Mouse (Mus musculus) common myeloid progenitor, adult 5-6 weeks (primary cell): ENCODE data around the gene Tcte1. TPM values are rescaled to one million over a fixed set of nuclear protein-coding genes. Genes with fewer than 3 reads are reported as not detected.

ENCODE experiments used
- ATAC-seq: replicated peaks from 2 replicates; pipeline ENCODE4 v1.8.0; 2016; ENCODE audit warnings: low read depth, mild to moderate bottlenecking, moderate TSS enrichment, inconsistent platforms; ENCODE audit not compliant: poor library complexity, severe bottlenecking
- total RNA-seq: library from RNA; stranded (forward); fragments of 200-1000, 187-1606 nt; gene quantifications from 2 replicates; pipeline ENCODE4 v1.2.3, GENCODE M21; 2017

Tcte1 gene
- total RNA-seq, 1 experiment from 2014 or later: not detected

DNA sequence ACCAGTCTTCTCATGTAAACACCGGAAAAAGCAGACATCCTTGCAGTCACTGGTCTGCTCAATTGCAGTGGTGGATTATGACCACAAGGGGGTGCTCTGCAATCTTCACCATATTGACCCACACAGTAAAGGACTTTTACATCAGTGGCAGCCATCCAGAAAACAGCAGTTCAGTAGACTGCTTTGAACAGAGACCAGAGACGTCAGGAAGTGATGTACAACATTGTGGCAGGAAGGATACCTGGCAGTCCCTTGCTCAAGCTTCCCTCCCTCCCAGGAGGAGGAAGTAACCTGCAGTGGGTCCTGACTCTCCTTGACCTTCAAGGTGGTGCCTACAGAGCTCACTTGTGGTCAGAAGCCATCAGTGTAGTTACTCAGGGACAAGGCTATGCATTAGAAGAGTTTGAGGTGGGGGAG lies 58.3 kb downstream of the Tcte1 start:
- peak; percentile 63 for ATAC-seq

DNA sequence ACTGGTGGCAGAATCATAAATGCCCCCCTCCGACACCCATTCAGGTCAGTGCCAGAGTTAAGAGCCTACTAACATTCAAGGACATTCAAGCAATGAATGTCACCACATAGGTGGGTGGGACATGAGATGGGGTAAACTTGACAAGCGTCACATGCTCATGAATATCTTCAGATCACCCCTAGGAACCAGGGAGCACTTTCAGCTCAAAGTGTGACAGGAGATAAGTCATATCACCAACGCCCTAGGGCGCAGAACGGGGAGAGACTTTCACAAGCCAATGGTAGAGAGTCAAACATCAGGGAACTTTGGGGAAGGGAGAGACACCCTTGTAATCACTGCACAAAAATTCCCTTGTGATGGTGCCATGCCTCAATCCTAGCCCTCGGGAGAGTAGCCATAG lies 59.0 kb downstream of the Tcte1 start:
- ATAC-seq: no peak

DNA sequence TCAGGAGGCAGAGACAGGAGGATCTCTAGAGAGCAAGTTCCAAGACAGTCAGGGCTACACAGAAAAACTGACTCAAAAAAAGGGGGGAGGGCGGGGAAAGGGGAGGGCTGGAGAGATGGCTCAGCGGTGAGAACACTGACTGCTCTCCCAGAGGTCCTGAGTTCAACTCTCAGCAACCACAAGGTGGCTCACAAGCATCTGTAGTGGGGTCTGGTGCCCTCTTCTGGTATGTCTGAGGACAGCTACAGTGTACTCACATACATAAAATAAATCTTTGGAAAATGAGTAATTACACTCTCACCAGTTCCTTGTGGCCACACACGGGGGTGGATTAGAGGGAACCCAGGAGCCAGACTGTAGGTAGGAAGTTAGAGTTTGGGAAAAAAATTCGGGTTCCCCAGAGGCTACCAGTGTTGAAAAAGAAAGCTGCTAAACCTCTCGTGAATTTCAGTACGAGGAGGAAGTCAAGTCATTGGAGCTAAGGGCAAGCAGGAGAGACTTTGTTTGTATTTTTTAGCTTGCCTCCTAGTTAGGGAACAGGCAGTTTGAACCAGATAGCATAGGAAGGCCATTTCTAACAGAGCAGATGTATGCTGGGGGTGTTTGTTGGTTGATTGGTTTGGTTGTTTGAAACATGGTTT lies 59.6 kb downstream of the Tcte1 start:
- no peak for ATAC-seq

DNA sequence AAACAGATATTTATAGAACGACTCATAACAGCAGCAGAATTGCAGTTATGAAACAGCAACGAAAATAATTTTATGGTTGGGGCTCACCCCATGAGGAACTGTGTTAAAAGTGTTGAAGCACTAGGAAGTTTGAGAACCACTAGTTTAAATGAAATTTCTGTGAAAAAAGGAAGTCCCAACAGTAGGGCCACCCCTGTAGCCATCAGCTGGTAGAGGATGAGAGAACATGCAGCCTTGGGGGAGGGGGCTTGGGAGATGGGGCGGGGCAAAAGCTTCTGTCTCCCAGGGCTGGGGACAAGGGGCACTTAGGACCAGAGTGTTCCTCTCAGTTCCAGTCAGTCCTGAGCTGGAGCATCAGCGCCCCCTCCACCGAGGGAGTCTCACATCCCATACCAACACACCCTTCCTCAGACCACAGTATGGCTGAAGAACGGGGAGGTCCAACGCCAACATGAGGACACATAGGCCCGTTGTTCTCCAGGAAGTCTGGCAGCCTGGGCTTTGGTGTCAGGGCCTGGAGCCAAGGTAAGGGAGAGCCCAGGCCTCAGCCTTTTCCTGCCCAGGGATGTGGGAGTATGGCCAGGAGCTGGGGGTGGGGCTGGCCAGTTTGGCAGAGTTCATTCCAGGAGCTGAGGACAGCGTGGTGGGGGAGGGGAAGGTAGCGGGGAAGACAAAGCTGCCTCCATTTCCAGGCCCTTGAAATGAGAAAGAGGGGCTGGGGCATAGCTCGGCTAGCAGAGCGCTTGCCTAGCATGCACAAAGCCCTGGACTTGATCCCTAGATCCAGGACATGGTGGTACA lies 61.1 kb downstream of the Tcte1 start:
- ATAC-seq: peak; percentile 12

DNA sequence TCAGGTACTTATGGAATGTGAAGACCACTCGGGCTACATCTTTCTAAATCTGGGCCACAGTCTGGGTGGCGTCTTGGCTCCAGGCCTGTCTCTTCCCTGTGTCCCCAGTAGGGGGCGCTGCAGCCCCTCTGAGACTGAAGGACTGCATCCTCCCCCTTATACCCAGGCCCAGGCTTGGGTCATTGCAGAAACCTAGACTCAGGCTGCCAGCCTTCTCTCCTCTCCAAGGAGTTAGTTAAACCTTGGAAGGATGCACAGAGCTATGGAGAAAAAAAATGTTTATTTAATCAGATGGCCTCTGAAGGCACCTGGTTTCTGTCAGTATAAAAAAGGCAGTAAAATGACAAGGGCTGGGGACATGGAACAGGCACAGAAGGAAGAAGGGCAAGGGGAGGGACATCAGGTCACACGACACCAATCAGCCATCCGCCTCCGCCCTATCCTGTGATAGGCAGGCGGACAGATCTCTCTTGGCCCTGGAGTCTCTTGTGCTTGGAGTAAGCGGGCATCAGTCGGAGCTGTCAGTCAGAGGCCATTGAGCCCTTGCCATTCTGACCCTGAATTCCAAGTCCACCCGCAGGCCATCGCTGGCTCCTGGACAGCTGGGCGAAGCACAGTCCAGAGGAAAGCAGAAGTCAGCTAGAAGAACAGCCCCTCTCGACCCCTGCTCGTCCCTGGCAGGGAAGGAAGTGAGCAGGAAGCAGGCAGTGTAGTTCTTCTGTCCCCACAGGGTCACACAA lies 61.9 kb downstream of the Tcte1 start:
- ATAC-seq: peak; percentile 47

DNA sequence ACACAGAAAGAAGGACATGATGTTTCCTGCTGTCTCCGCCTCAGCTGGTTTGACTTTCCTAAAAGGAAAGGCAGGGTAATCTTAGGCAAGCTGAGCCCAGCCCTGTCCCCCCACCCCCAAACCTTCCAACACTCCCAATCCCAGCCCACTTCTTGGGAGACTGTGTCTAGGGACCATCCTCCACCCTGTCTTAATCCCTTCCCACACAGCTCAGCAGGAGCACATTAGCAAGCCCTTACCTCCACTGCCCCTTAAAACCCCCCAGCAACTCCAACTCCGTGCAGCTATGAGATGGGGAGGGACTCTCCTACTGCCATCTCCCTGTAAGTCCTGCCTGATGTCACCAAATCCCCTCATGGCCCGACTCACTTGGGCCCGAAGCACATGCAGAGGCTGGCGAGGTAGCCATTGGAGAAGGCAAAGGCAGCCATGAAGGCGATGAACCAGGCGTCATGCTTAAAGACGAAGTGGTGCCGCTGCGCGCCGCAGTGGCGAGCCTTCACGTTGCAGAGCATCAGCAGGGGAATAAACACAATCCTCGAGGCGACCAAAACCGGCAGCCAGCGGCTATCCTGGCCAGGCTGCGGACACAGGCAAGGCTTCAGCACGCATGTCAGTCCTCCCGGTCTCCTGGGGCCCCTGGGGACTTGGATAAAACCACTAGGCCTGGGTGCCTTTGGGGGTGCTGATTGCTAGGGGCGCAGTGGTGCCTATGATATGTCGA lies 62.7 kb downstream of the Tcte1 start:
- ATAC-seq: no peak

DNA sequence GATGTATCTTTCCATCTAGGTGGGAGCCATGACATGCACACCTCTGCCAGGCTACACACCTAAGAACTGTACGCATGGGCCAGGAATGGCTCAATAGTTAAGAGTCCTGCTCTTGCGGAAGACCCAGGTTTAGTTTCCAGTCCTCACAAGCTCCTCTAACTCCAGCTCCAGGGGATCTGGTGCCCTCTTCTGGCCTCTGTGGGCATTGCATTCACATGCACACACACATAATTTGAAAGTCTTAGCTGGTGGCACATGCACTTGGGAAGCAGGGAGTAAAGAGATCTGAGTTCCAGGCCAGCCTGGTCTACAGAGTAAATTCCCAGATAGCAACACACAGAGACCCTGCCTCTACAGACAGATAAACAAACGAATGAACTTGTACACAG lies 63.2 kb downstream of the Tcte1 start:
- ATAC-seq: no peak

DNA sequence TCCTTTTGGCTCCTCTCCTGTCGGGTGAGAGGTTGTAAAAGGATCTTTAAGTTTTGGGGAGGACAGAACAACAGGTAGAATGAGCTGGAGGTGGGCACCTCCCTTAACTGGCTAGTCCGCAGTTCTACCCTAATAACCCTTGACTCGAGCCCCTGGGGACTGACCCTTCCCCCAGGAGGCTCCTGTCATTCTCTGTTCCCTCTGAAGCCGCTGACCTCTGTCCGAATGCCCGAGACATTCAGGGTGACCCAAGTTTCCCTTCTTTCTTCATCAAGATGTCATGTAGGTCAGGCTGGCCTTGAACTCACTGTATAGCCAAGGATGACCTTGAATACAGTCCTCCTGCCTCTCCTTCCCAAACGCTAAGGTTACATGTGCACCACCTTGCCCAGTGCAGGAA lies 65.1 kb downstream of the Tcte1 start:
- no peak for ATAC-seq

DNA sequence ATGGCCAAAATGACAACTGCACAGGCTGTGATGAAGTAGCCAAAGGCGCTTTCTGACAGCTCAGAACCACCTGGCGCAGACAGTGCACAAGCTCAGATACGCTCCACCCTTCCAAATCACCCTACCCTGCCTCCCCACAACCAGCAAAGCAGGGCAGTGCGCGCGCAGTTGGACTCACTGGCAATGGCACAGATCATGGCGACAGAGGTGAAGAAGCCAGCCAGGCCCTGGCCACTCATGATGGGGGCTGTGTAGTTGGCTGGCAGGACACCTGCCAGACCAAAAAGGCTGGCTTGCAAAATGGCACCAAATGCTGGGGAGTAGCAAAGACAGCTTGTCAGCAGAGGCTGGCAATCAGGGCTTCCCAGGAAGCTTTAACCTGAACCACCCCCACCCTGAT lies 66.0 kb downstream of the Tcte1 start:
- no peak for ATAC-seq

DNA sequence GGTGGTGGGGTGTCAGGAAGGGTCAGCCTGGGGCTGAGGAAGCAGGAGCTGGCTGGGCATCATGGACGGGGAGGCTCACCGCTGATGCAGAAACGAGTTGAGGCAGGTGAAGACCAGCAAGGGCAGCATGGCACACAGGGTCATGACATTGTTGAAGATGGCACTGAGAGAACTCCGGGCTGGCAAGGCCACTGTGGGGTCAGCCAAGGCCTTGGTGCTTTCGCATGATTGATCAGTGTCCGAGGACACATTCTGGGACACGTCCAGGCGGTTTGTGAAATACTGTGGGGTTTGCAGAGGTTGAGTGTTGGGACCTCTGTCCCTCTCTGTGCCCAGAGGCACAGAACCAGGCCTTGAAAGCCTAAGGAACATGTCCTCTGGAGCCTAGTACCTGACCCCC lies 66.6 kb downstream of the Tcte1 start:
- no peak for ATAC-seq

DNA sequence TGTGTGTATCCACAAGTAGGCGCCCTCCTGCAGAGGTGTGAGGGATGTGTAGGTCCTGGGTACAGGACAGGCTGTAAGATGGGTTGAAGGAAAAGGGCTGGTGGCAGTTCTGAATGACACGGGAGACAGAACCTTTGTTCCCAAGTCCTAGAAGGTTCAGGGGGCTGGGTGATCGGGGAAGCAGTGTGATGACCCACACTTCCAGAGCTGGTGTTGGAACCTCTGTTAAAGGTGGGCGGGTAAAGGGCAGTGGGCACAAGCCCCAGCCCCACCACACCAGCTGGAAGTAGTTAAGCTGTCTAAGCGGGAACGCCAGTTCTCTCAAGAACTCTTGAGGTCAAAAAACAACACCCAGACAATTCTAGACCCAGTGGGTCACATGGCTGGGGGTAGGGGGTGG lies 67.2 kb downstream of the Tcte1 start:
- no peak for ATAC-seq

DNA sequence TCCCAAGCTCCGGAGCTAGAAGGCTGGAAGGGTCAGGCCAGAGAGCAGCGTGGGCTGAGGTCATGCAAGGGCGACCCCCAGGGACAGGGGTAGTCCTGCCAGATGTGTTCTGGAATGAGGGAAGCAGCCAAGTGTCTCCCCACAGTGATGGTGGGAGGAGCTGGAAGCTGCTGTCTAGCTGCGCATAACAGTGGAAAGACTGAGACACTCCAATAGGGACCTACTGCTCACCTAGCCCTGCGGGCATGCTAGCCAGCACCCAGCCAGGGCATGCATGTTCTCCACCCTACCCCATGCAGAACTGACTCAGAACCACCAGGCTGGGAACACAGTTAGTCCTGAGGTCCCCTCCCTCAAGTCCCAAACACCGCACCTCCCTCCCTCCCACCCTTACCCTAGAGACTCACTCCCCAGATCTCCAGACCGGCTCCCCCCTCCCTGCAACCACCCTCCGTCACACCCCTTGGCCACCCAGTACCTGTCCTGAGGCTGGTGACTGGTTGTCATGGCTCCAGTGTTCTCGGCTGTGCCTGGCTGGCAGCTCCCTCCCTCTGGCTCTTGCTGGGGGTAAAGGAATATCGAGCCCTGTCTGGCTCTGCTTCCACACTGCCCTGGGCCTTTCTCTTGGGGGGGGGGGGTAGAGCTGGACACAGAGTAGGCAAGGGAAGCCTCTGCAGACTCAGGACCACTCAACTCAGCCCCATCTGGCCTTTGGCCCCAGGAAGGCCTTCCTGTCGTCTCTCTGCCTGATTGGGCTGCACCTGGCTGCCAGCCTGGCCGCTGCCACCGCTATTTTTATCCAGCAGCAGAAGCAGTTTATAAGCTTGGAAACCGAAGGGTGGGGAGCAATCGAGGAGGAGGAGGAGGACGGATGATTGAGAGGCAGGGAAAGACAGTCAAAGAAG lies 68.7 kb downstream of the Tcte1 start:
- no peak for ATAC-seq

Other genes starting within 250 kb of the Tcte1 start
- 128 and 141 TPM in 2 replicates for gene Cdc5l, start 89.7 kb upstream of the Tcte1 start, total RNA-seq
- gene Spats1, start 48.0 kb upstream of the Tcte1 start, total RNA-seq: 1.6 TPM in 1 of 2 replicates, not detected in the other
- gene Aars2, start 16.6 kb upstream of the Tcte1 start, total RNA-seq: 11.1 and 11.4 TPM in 2 replicates
- 0.53 TPM in 1 of 2 replicates, not detected in the other for gene Tmem151b, start 26.2 kb downstream of the Tcte1 start, total RNA-seq
- 10.1 and 11.0 TPM in 2 replicates for gene Nfkbie, start 32.3 kb downstream of the Tcte1 start, total RNA-seq
- gene Slc35b2, start 40.4 kb downstream of the Tcte1 start, total RNA-seq: 49.6 and 93.8 TPM in 2 replicates
- 2,806 and 3,169 TPM in 2 replicates for gene Hsp90ab1, start 49.8 kb downstream of the Tcte1 start, total RNA-seq
- 80.6 and 109 TPM in 2 replicates for gene Slc29a1, start 76.2 kb downstream of the Tcte1 start, total RNA-seq
- gene Mymx, start 78.7 kb downstream of the Tcte1 start, total RNA-seq: not detected in 2 replicates
- 0.27 and 0.34 TPM in 2 replicates for gene Capn11, start 135.9 kb downstream of the Tcte1 start, total RNA-seq
- 11.0 and 14.4 TPM in 2 replicates for gene Mrpl14, start 162.9 kb downstream of the Tcte1 start, total RNA-seq
- gene Tmem63b, start 163.5 kb downstream of the Tcte1 start, total RNA-seq: 5.2 and 7.0 TPM in 2 replicates
- not detected in 2 replicates for gene 1600014C23Rik, start 210.4 kb downstream of the Tcte1 start, total RNA-seq